Mouse (Mus musculus): ENCODE results near the gene Klf4.

The Klf4 gene

DNA sequence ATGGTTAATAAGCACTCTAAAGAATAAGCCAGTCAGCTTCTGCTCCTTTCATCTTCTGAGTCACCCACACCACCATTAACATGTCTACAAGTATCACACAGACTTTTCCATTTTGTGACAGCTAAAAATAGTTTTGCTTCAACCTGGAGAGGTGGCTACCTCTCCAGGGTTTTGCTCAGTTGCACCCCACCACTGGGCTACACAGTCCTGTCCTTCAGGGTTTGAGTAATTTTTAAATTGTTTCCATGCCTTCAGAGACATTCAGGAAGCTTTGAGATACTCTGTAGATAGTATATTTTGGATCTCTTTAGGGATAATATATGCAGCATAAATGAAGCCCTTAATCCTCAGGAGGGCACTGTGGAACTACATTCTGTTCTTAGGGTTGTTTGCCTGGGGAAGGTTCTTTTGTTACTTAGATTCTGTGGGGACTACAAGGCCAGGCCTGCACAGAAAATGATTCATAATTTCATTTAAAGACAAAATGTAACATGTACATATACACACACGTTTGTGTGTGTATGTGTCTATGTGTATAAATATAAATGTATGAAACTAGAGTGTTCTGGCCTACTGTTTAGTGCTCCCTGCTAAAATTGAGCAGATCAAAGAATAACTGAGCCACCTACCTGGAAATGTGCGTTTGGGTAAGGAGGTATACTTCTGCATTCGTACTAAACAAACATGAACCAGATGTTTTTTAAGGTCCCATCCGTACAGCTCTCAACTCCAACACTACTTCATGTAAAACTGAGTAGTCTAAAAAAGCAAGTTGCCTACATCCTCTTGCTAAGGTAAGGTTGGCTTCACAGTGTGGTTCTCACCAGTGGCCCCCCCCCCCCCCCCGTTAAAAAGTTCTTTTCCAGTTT, 5.8 kb downstream of the Klf4 start:
- no peak for DNase-seq (ENCODE audit: low spot score in 2 of 2)

DNA sequence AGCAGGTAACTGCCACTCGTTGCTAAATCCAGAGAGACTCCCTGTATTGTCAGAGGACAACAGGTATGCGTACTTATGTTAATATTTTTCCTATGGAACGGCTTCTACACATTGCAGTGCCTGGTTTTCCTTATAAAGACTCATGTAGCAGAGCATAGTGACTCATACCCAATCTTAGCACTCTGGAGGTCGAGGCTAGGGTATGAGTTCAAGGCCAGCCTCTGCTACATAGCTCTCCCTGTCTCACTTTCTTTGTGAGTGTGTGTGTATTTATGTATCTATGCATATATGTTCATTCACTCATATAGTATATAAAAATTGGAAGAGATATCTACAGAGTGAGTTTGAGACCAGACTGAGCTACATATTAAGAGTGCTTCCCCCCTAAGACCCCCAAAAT, 8.3 kb downstream of the Klf4 start:
- no peak for DNase-seq (ENCODE audit: low spot score in 2 of 2)

- DNase-seq (ENCODE audit: low spot score in 2 of 2) = no peak
Measured at GRCm38 (mm10) chr4:55517438-55517837, 14.8 kb downstream of the Klf4 start.

DNA sequence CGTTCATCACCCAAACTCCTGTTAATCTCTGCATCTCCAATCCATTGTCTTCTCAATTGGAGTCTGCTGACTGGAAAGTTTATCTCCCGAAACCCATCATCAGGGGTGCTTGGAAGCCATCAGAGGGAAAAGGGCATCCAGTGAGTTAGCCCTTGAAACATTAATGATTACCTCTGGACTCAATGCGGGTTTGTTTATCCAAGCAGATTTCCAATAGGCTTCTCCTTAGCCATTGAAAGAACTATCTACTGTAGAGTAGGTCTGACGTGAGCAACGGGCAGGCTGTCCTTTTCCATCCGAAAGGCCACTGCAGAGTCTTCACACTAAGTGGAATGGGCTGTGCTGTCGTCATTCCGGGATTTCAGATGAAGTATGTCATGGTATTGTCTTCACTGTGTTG, 16.2 kb downstream of the Klf4 start:
- no peak for DNase-seq (ENCODE audit: low spot score in 2 of 2)

- peak; percentile 74 to 79 for DNase-seq (ENCODE audit: low spot score in 2 of 2)
Measured at GRCm38 (mm10) chr4:55514733-55515176, 17.5 kb downstream of the Klf4 start.

- DNase-seq (ENCODE audit: low spot score in 2 of 2) = no peak
Measured at GRCm38 (mm10) chr4:55513615-55514279, 18.5 kb downstream of the Klf4 start.

- DNase-seq (ENCODE audit: low spot score in 2 of 2) = no peak
Measured at GRCm38 (mm10) chr4:55511389-55511788, 20.9 kb downstream of the Klf4 start.

DNA sequence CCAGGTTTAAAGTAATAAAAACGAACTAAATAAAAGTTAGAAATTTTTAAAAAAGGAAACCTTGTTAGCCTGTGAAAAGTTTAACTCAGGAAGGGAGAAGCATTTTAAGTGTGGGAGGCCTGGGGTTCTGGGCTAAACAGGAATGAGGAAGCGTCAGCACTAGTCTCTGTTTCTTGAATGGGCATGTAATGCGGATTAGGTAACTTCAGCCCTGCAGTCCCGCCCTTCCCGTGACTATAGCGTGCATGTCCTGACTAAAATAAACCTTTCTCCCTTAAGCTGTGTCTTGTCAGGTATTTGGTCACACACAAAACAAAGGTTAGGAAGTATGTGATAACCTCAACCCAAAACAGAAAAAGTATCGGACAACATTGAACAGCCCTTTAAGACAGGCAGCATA, 23.6 kb downstream of the Klf4 start:
- DNase-seq (ENCODE audit: low spot score in 2 of 2) = no peak

DNA sequence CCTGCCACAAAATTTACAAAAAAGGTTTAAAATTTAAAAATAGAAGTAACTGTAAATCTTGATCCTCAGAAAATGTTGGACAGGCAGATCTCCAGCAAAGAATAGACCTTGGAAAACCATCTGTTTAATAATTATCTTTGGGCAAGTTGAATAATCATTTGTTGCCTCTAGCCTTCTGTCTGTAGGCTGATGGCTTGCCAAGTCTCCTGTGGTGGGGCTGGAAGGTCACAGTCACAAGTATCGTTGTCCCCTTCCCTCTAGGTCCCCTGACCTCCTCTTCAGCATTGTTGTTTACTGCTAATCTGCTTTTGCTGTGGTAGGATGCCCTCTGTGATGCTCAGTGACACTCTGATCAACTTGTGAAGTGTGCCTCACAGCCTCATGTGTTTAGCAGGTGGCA, 33.6 kb downstream of the Klf4 start:
- no peak for DNase-seq (ENCODE audit: low spot score in 2 of 2)

- peak; percentile 14 to 28 for DNase-seq (ENCODE audit: low spot score in 2 of 2)
Measured at GRCm38 (mm10) chr4:55496416-55496815, 35.9 kb downstream of the Klf4 start.

DNA sequence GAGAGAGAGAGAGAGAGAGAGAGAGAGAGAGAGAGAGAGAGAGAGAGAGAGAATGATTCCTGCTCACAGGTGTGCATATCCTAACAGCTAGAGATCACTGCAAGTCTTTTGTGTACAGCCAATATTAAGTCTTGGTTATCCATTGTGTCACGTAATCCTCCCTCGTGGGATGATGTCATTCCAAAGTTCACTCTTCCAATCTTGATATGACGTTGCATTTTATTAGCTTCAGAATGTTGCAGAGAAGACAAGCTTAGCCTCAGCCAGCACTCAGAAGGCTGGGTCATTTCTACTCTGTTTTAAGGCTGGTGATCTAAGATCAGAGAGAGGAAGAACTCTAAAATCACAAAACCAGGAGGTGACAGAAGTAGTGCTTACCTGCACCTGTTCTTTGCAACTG, 39.0 kb downstream of the Klf4 start:
- DNase-seq (ENCODE audit: low spot score in 2 of 2) = no peak

DNA sequence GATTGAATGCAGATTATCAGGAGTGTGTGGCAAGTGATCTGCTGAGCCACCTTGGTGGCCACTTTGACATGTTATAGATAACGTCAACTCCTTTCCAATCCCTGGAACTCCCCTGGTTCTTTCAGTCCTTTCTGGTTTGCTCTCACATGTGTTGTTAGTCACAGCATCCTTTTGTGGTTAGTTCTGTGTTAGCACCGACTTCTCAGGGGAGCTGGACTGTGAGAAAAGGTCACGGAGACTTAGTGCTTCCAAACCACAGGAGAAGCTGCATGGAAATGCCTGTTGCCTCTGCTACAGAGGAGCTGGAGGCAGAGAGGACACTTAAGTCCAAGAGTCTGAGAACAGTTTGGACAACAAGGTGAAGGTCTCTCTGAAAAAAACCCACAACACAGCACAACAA, 42.9 kb downstream of the Klf4 start:
- no peak for DNase-seq (ENCODE audit: low spot score in 2 of 2)

- no peak for DNase-seq (ENCODE audit: low spot score in 2 of 2)
Measured at GRCm38 (mm10) chr4:55488604-55489003, 43.7 kb downstream of the Klf4 start.

DNA sequence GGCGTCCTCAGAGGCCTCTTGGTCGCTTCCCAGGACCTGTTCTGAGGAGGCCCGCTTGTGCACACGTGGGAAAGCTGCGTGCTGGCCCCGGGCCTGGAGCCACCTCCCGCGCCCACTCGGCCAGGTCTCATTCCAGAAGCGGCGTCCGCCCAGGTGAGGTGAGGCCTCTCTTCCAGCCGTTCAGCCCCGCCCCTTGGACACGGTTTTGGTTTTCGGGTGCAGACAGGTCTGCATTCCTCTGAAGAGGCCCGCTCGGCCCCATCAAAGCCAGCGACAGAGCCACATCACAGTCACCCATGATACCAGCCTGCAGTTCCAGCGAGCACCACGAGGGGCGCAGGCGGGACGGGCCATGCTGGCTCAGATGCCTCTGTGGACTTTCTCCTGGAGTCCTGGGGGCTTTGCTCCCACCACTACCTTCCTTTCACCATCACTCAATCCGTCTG, 51.9 kb downstream of the Klf4 start:
- peak; percentile 69 to 71 for DNase-seq (ENCODE audit: low spot score in 2 of 2)

GRCm38 (mm10) chr4:55478333-55478732, 53.9 kb downstream of the Klf4 start:
- no peak for DNase-seq (ENCODE audit: low spot score in 2 of 2)

GRCm38 (mm10) chr4:55477933-55478332, 54.3 kb downstream of the Klf4 start:
- peak; percentile 24 to 53 for DNase-seq (ENCODE audit: low spot score in 2 of 2)

- no peak for DNase-seq (ENCODE audit: low spot score in 2 of 2)
Measured at GRCm38 (mm10) chr4:55477210-55477759, 55.0 kb downstream of the Klf4 start.

Measured in urinary bladder, postnatal 36 days (tissue).